Mouse (Mus musculus): ENCODE data around the gene Lrtm2. TPM values are rescaled to one million over a fixed set of nuclear protein-coding genes. Genes with fewer than 3 reads are reported as not detected.

Lrtm2 gene
- polyA plus RNA-seq, 1 experiment = 38.5 TPM

- no peak overlapping the region for H3K4me3 ChIP-seq (replicated peaks; ENCODE audit: insufficient read depth, low read depth, low read length)
- DNase-seq = no peak
- TF ChIP-seq CTCF (IDR thresholded peaks at IDR 0.05; ENCODE audit: borderline replicate concordance, insufficient read depth, low read depth, low read length) (no peak), POLR2A (IDR thresholded peaks at IDR 0.05; ENCODE audit: borderline replicate concordance, insufficient read depth, low read length) (no peak)
- H3K27ac ChIP-seq (ENCODE audit: insufficient read depth, low read length) = no peak overlapping the region
- WGBS = 65% methylated on average over 16 of the region's 16 CpGs
- no peaks in the 10 kb centered on the region for H3K27me3 ChIP-seq (ENCODE audit: control insufficient read depth, insufficient read depth, low read length)
- peaks cover 2% of the 10 kb centered on the region; the same call in 1 of the 2 replicates for H3K4me1 ChIP-seq (ENCODE audit: control insufficient read depth, insufficient read depth, low read length)
These were observed 10.1 kb downstream of the Lrtm2 start for GRCm38 (mm10) chr6:119320481-119320880.

- 88% methylated on average over 2 of the region's 2 CpGs for WGBS
- Histone ChIP-seq H3K4me3 (replicated peaks; ENCODE audit: insufficient read depth, low read depth, low read length) (no peak overlapping the region), H3K27ac (ENCODE audit: insufficient read depth, low read length) (no peak overlapping the region), H3K27me3 (ENCODE audit: control insufficient read depth, insufficient read depth, low read length) (no peaks in the 10 kb centered on the region), H3K4me1 (ENCODE audit: control insufficient read depth, insufficient read depth, low read length) (peaks cover 7% of the 10 kb centered on the region)
- no peak for DNase-seq
- TF ChIP-seq CTCF (IDR thresholded peaks at IDR 0.05; ENCODE audit: borderline replicate concordance, insufficient read depth, low read depth, low read length) = no peak; the same call in 1 of the 2 replicates
- no peak for TF ChIP-seq POLR2A (IDR thresholded peaks at IDR 0.05; ENCODE audit: borderline replicate concordance, insufficient read depth, low read length)
These were observed 11.2 kb downstream of the Lrtm2 start for GRCm38 (mm10) chr6:119319358-119319757.

GRCm38 (mm10) chr6:119318732-119319131 is 11.8 kb downstream of the Lrtm2 start:
- Histone ChIP-seq H3K27ac (ENCODE audit: insufficient read depth, low read length) (no peak overlapping the region), H3K4me1 (ENCODE audit: control insufficient read depth, insufficient read depth, low read length) (peaks cover 13% of the 10 kb centered on the region), H3K4me3 (replicated peaks; ENCODE audit: insufficient read depth, low read depth, low read length) (no peak overlapping the region), H3K27me3 (ENCODE audit: control insufficient read depth, insufficient read depth, low read length) (no peaks in the 10 kb centered on the region)
- no peak for TF ChIP-seq CTCF (IDR thresholded peaks at IDR 0.05; ENCODE audit: borderline replicate concordance, insufficient read depth, low read depth, low read length)
- DNase-seq = peak in 1 of 2 experiments; percentile 38
- WGBS = 42% methylated on average over 9 of the region's 9 CpGs

- H3K27me3 ChIP-seq (ENCODE audit: control insufficient read depth, insufficient read depth, low read length) = no peaks in the 10 kb centered on the region
- TF ChIP-seq POLR2A (IDR thresholded peaks at IDR 0.05; ENCODE audit: borderline replicate concordance, insufficient read depth, low read length) = no peak
- no peak for TF ChIP-seq CTCF (IDR thresholded peaks at IDR 0.05; ENCODE audit: borderline replicate concordance, insufficient read depth, low read depth, low read length)
- WGBS = 44% methylated on average over 7 of the region's 7 CpGs
- DNase-seq = no peak
- no peak overlapping the region for H3K4me3 ChIP-seq (replicated peaks; ENCODE audit: insufficient read depth, low read depth, low read length)
- no peak overlapping the region for H3K27ac ChIP-seq (ENCODE audit: insufficient read depth, low read length)
- peaks cover 32% of the 10 kb centered on the region for H3K4me1 ChIP-seq (ENCODE audit: control insufficient read depth, insufficient read depth, low read length)
These were observed 15.7 kb downstream of the Lrtm2 start for GRCm38 (mm10) chr6:119314751-119315476.

- Histone ChIP-seq H3K27me3 (ENCODE audit: control insufficient read depth, insufficient read depth, low read length) (no peaks in the 10 kb centered on the region), H3K4me3 (replicated peaks; ENCODE audit: insufficient read depth, low read depth, low read length) (no peak overlapping the region), H3K4me1 (ENCODE audit: control insufficient read depth, insufficient read depth, low read length) (peaks cover 32% of the 10 kb centered on the region), H3K27ac (ENCODE audit: insufficient read depth, low read length) (no peak overlapping the region)
- no peak for TF ChIP-seq POLR2A (IDR thresholded peaks at IDR 0.05; ENCODE audit: borderline replicate concordance, insufficient read depth, low read length)
- no peak for TF ChIP-seq CTCF (IDR thresholded peaks at IDR 0.05; ENCODE audit: borderline replicate concordance, insufficient read depth, low read depth, low read length)
- 48% methylated on average over 14 of the region's 14 CpGs for WGBS
- no peak for DNase-seq
These were observed 16.8 kb downstream of the Lrtm2 start for GRCm38 (mm10) chr6:119313588-119314375.

- H3K27ac ChIP-seq (ENCODE audit: insufficient read depth, low read length) = no peak overlapping the region
- no peak for TF ChIP-seq CTCF (IDR thresholded peaks at IDR 0.05; ENCODE audit: borderline replicate concordance, insufficient read depth, low read depth, low read length)
- TF ChIP-seq POLR2A (IDR thresholded peaks at IDR 0.05; ENCODE audit: borderline replicate concordance, insufficient read depth, low read length) = no peak
- 55% methylated on average over 3 of the region's 3 CpGs for WGBS
- H3K4me3 ChIP-seq (replicated peaks; ENCODE audit: insufficient read depth, low read depth, low read length) = no peak overlapping the region
- peak in 1 of 2 experiments; percentile 42 for DNase-seq
- H3K27me3 ChIP-seq (ENCODE audit: control insufficient read depth, insufficient read depth, low read length) = no peaks in the 10 kb centered on the region
- H3K4me1 ChIP-seq (ENCODE audit: control insufficient read depth, insufficient read depth, low read length) = peaks cover 32% of the 10 kb centered on the region
These were observed 17.5 kb downstream of the Lrtm2 start for GRCm38 (mm10) chr6:119313096-119313495.

GRCm38 (mm10) chr6:119312381-119312780 is 18.2 kb downstream of the Lrtm2 start:
- WGBS = 63% methylated on average over 6 of the region's 6 CpGs

More at GRCm38 (mm10) chr6:119312381-119312780, 18.2 kb downstream of the Lrtm2 start:
- Histone ChIP-seq H3K4me1 (ENCODE audit: control insufficient read depth, insufficient read depth, low read length) (peaks cover 32% of the 10 kb centered on the region), H3K27ac (ENCODE audit: insufficient read depth, low read length) (no peak overlapping the region), H3K4me3 (replicated peaks; ENCODE audit: insufficient read depth, low read depth, low read length) (no peak overlapping the region), H3K27me3 (ENCODE audit: control insufficient read depth, insufficient read depth, low read length) (no peaks in the 10 kb centered on the region)
- DNase-seq = no peak
- no peak for TF ChIP-seq POLR2A (IDR thresholded peaks at IDR 0.05; ENCODE audit: borderline replicate concordance, insufficient read depth, low read length)
- TF ChIP-seq CTCF (IDR thresholded peaks at IDR 0.05; ENCODE audit: borderline replicate concordance, insufficient read depth, low read depth, low read length) = no peak
